Mouse (Mus musculus): Measurements from ENCODE around the gene Ulk4. TPM values are rescaled to one million over a fixed set of nuclear protein-coding genes. Genes with fewer than 3 reads are reported as not detected.
"Not testable (repeated sequence)": the region's sequence is repeated elsewhere in the genome, so short reads cannot be mapped to it uniquely, and the experiment has no call there.

The Ulk4 gene
- polyA plus RNA-seq, 1 experiment from 2014 or later = 167 TPM

DNA sequence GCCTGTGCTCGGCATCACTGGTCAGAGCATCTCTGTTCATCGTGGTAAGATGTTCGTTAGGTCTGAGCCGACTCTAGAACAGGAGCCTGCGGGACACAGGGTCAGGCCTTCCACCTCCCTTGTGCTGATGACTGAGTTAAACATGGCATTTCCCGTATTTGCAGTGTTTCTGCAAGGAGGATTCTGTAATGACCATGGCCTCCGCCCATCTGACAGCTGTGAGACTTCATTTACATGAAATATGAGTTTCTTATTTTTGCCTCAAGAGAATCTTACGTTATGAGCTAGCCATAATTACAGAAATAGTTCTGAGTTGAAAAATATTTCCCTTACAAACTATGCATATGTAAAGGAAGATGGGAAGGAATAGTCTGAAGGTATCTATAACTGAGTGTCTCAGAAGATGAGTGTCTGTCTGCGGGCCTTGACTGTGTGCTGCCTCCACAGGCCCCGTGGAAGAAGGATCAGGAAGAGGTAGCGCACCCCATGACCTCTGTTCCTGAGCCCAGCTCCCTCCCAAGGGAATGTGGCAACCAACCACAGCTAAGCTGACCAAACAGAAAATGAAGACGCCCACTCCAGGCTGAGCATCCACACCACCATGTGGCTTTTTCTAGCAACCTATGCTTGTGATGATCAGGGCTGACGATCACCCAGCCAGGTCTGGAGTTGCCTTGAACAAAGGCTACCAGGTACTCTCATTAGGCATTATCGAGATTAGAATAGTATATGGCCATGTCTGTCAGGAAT lies 212.2 kb downstream of the Ulk4 start:
- no peak overlapping the region for H3K27ac ChIP-seq
- ATAC-seq (ENCODE audit: low FRiP score, low read depth) = no peak
- WGBS = 76% methylated on average over 14 of the region's 14 CpGs

DNA sequence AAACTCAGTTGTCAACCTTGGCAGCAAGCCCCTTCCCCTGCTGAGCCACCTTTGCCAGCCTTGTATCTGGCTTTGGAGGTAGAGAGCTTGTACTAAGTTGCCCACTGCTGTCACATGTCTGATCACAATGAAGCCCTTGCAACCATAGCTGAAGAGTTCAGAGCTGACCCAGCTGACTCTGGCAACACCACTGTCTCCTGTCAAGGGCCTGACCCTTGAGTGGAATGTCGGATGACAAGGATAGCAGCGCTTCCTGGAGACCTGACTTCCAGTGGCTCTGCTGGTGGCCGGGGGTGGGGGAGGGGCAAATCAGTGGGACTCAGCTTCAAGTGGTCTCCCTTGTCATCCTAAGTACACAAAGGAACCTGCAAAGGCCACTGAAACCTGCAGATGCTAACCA lies 214.3 kb downstream of the Ulk4 start:
- Histone ChIP-seq H3K4me3 (no peak overlapping the region), H3K36me3 (no peaks in the 10 kb centered on the region), H3K27ac (no peak overlapping the region), H3K4me2 (replicated peaks) (no peak overlapping the region), H3K9me3 (no peaks in the 10 kb centered on the region), H3K4me1 (peaks cover 29% of the 10 kb centered on the region), H3K9ac (no peak overlapping the region), H3K27me3 (0 out of 2 replicates have a peak, but pooled peaks cover 3% of the 10 kb centered on the region)
- WGBS = 57% methylated on average over 3 of the region's 3 CpGs
- ATAC-seq (ENCODE audit: low FRiP score, low read depth) = no peak

More for the DNA sequence above, 212.2 kb downstream of the Ulk4 start:
- Histone ChIP-seq H3K4me1 (peaks cover 32% of the 10 kb centered on the region), H3K4me2 (replicated peaks) (no peak overlapping the region), H3K36me3 (no peaks in the 10 kb centered on the region), H3K4me3 (no peak overlapping the region), H3K9ac (no peak overlapping the region), H3K9me3 (no peaks in the 10 kb centered on the region), H3K27me3 (0 out of 2 replicates have a peak, but pooled peaks cover 3% of the 10 kb centered on the region)

DNA sequence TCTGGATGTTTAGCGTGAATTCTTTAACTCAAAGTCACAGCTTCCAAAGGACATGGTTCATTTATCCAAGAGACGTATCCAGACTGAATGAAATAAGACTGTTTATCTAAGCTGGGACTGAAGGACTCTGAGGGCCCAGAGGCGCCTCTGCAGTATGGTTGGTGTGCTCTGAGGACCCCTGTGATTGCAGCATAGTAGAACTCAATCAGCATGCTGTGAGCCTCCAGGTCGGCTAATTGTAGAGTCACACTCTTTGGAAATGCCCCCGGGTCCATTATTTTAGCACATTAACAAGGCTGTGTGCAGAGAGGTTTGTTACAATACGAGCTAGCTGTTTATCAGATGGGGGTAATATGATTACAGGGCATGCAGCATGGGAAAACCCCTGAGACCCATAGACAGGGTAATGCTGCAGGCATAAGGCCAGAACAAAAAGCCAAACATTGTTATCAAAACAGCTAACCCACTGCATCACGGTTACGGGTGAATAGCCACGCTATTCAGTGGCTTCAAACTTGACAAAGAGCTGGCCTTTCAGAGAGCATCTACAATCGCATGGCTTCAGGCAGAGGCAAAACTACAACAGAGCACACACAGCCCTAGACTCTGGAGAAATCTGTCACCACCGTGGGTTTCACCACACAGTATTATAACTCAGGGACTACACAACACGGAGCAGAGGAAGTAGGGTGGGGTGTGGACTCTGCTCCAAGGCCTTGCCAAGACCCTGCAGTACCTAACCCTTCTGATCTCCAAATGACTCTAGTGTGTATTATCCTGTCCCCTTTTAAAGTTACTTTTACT lies 215.0 kb downstream of the Ulk4 start:
- ATAC-seq (ENCODE audit: low FRiP score, low read depth) = no peak
- WGBS = 49% methylated on average over 12 of the region's 12 CpGs
- Histone ChIP-seq H3K4me1 (peaks cover 27% of the 10 kb centered on the region), H3K9ac (no peak overlapping the region), H3K9me3 (no peaks in the 10 kb centered on the region), H3K36me3 (no peaks in the 10 kb centered on the region), H3K4me3 (no peak overlapping the region), H3K27me3 (no peaks in the 10 kb centered on the region), H3K4me2 (replicated peaks) (no peak overlapping the region), H3K27ac (no peak overlapping the region)

DNA sequence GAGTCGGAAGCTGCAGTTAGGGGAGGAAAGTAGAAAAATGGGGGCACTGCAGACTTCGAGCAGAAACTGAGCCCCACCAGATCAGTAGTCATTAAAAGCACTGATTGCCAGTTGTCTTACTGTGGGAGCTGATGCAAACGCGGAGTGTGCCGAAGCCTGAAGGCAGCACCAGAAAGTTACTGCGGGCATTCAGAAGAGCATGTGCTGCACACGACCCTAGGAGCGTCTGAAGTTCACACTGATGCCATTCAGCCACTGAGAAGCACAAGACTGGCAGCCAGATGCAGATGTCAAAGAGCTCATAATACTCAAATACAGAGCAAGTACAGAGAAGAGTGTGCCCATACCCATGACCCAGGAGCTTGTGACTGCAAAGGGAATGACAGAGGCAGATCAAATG lies 216.7 kb downstream of the Ulk4 start:
- 66% methylated on average over 8 of the region's 8 CpGs for WGBS
- ATAC-seq (ENCODE audit: low FRiP score, low read depth) = no peak
- H3K27me3 ChIP-seq = no peaks in the 10 kb centered on the region
- no peaks in the 10 kb centered on the region for H3K9me3 ChIP-seq
- no peak overlapping the region for H3K4me3 ChIP-seq
- no peak overlapping the region for H3K27ac ChIP-seq
- no peak overlapping the region for H3K9ac ChIP-seq
- H3K4me2 ChIP-seq (replicated peaks) = no peak overlapping the region
- H3K36me3 ChIP-seq = no peaks in the 10 kb centered on the region
- H3K4me1 ChIP-seq = peaks cover 20% of the 10 kb centered on the region

DNA sequence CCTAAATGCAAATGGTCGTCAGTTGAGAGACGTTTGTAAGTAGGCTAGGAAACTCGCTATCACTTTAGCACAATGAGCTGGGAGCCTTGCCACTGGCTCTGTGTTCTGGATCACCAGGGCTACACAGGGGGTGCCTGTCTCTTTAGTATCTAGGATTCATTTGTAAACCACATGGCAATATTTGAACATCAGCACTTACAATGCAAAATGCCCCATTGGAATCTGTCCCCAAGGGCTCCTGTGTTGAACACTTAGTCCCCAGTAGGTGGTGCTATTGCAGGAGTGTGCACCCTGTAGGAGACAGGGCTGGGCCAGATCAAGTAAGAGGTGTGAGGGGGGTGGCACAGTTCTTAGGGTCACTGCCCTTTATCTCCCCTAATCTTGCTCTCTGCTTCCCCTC lies 217.7 kb downstream of the Ulk4 start:
- H3K27ac ChIP-seq = no peak overlapping the region
- H3K4me3 ChIP-seq = no peak overlapping the region
- no peaks in the 10 kb centered on the region for H3K36me3 ChIP-seq
- no peak for ATAC-seq (ENCODE audit: low FRiP score, low read depth)
- WGBS = 94% methylated on average over 3 of the region's 3 CpGs
- H3K9me3 ChIP-seq = no peaks in the 10 kb centered on the region
- no peak overlapping the region for H3K9ac ChIP-seq
- H3K4me2 ChIP-seq (replicated peaks) = no peak overlapping the region
- peaks cover 15% of the 10 kb centered on the region for H3K4me1 ChIP-seq
- no peaks in the 10 kb centered on the region for H3K27me3 ChIP-seq

DNA sequence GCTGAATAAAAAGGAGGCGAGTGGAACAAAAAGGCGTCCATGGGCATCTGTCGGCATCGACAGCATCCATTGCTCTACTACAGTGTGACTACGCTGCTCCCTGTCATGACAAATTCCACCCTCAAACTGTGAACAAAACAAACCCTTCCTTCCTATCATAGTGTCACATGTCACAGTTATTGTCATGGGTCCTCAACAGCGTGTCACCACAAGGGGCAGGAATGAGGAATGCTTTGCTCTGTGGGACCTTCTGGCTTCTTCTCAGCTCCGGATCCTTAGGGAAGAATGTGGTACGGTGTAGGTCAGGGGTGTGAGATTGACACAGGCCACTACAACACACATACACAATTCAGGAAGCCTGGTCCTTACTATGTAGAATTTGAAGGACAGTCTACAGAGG lies 218.5 kb downstream of the Ulk4 start:
- no peaks in the 10 kb centered on the region for H3K9me3 ChIP-seq
- H3K36me3 ChIP-seq = no peaks in the 10 kb centered on the region
- WGBS = 89% methylated on average over 8 of the region's 8 CpGs
- H3K4me1 ChIP-seq = peaks cover 15% of the 10 kb centered on the region
- H3K27ac ChIP-seq = no peak overlapping the region
- H3K4me2 ChIP-seq (replicated peaks) = no peak overlapping the region
- no peak overlapping the region for H3K4me3 ChIP-seq
- no peak for ATAC-seq (ENCODE audit: low FRiP score, low read depth)
- no peaks in the 10 kb centered on the region for H3K27me3 ChIP-seq
- no peak overlapping the region for H3K9ac ChIP-seq

DNA sequence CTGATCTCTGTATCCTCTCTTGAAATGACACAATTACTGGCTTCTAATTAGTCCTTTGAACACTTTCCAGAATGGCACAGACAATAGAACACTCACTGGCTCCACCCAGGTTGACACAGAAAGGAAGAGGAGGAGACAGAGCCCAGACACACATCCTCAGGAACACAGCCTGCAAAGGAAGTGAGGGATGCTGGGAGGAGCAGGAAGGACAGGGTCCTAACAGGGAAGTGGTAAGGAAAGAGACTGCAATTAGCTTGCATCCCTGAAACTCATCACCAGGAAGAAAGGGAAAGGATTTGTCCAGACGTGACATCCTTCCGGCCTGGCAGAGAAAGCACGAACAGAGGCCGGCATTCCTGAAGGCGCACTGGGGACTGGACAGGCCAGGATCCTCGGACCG lies 218.9 kb downstream of the Ulk4 start:
- ATAC-seq (ENCODE audit: low FRiP score, low read depth) = no peak
- H3K27ac ChIP-seq = no peak overlapping the region
- no peaks in the 10 kb centered on the region for H3K9me3 ChIP-seq
- peaks cover 15% of the 10 kb centered on the region for H3K4me1 ChIP-seq
- no peak overlapping the region for H3K4me3 ChIP-seq
- WGBS = 82% methylated on average over 7 of the region's 7 CpGs
- H3K36me3 ChIP-seq = no peaks in the 10 kb centered on the region
- H3K27me3 ChIP-seq = no peaks in the 10 kb centered on the region
- no peak overlapping the region for H3K4me2 ChIP-seq (replicated peaks)
- no peak overlapping the region for H3K9ac ChIP-seq

DNA sequence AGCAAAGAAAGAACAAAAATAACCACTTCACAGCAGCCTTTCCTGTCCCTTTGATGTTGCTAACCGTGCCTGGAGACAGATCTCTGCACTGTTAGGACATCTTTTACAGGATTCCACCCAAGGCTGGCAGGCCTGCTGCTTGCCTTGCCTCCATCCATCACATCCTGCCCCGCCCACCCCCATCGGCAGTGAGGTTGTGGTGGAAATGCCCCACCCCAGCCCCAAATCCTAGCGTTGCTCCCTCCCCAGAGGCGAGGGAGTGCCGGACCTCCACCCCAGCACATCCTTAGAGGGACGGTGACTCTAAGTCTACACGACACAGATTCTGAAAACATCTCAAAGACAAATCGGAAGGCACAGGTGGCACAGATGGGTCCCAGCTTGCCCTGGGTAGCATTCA lies 219.6 kb downstream of the Ulk4 start:
- 0 out of 2 replicates have a peak, but pooled peaks cover 5% of the 10 kb centered on the region for H3K9me3 ChIP-seq
- H3K9ac ChIP-seq = no peak overlapping the region
- H3K4me1 ChIP-seq = peaks cover 15% of the 10 kb centered on the region
- no peak overlapping the region for H3K4me2 ChIP-seq (replicated peaks)
- H3K36me3 ChIP-seq = no peaks in the 10 kb centered on the region
- H3K4me3 ChIP-seq = no peak overlapping the region
- WGBS = 33% methylated on average over 9 of the region's 9 CpGs
- no peak overlapping the region for H3K27ac ChIP-seq
- no peak for ATAC-seq (ENCODE audit: low FRiP score, low read depth)
- no peaks in the 10 kb centered on the region for H3K27me3 ChIP-seq

DNA sequence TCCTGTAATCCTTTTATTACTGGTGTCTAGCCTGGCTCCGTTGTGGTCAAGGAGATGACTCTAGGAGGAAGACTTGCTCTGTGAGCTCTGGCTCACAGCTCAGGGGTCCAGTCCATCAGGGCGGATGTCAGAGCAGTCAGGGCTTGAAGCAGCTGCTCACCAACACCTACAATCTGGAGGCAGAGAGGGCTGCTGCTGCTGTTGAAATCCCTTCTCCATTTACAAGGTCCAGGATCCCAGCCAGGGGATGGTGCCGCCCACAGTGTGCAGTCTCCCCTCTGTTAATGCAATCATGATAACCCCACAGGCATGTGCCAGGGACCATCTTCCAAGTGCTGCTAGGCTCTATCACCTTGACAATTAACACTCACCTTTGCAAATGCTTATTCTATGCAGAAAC lies 220.5 kb downstream of the Ulk4 start:
- Histone ChIP-seq H3K27me3 (no peaks in the 10 kb centered on the region), H3K4me1 (peaks cover 6% of the 10 kb centered on the region; the same call in 1 of the 2 replicates), H3K36me3 (no peaks in the 10 kb centered on the region), H3K4me2 (replicated peaks) (no peak overlapping the region), H3K9me3 (0 out of 2 replicates have a peak, but pooled peaks cover 5% of the 10 kb centered on the region), H3K27ac (no peak overlapping the region), H3K9ac (no peak overlapping the region), H3K4me3 (no peak overlapping the region)
- ATAC-seq (ENCODE audit: low FRiP score, low read depth) = no peak
- 68% methylated on average over 3 of the region's 3 CpGs for WGBS

DNA sequence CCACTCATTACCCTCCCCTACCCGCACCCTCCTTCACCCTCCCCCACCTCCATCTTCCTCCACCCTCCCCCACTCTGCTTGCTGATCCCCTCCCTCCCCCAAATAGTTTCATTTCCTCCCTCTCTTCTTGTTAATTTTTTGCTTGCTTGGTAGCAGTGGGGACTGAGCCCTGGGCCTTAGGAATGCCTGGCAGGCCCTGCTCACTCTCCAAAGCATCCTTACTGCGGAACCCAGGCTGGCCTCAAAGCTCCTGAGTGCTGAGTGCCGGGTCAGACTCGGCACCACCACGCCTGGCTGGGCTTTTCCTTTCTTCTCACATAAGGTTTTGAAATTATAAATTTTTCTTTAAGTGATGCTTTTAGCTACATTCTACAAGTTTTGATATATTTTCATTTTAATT lies 221.0 kb downstream of the Ulk4 start:
- Histone ChIP-seq H3K9me3 (0 out of 2 replicates have a peak, but pooled peaks cover 5% of the 10 kb centered on the region), H3K27me3 (no peaks in the 10 kb centered on the region), H3K4me2 (replicated peaks) (no peak overlapping the region), H3K4me1 (peaks cover 6% of the 10 kb centered on the region; the same call in 1 of the 2 replicates), H3K9ac (no peak overlapping the region), H3K4me3 (no peak overlapping the region), H3K27ac (no peak overlapping the region), H3K36me3 (no peaks in the 10 kb centered on the region)
- ATAC-seq (ENCODE audit: low FRiP score, low read depth) = no peak
- 68% methylated on average over 5 of the region's 5 CpGs for WGBS

DNA sequence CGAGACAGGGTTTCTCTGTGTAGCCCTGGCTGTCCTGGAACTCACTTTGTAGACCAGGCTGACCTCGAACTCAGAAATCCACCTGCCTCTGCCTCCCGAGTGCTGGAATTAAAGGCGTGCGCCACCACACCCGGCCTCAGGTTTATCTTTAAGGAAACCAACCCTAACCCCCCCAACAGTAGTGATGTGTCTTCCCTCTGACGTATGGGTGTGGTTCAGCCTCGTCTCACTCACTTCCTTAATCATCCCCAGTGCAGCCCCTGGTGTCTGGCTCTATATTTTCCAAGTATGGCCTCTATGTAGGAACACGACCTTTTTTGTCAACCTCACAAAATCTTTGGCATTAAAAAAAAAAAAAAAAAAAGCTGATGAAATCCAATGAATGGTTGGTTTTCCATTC lies 231.3 kb downstream of the Ulk4 start:
- not testable (repeated sequence) for H3K27ac ChIP-seq; H3K36me3 ChIP-seq; H3K4me3 ChIP-seq; H3K4me2 ChIP-seq (replicated peaks); H3K27me3 ChIP-seq; H3K4me1 ChIP-seq; ATAC-seq (ENCODE audit: low FRiP score, low read depth); H3K9ac ChIP-seq; H3K9me3 ChIP-seq
- 67% methylated on average over 9 of the region's 9 CpGs for WGBS

DNA sequence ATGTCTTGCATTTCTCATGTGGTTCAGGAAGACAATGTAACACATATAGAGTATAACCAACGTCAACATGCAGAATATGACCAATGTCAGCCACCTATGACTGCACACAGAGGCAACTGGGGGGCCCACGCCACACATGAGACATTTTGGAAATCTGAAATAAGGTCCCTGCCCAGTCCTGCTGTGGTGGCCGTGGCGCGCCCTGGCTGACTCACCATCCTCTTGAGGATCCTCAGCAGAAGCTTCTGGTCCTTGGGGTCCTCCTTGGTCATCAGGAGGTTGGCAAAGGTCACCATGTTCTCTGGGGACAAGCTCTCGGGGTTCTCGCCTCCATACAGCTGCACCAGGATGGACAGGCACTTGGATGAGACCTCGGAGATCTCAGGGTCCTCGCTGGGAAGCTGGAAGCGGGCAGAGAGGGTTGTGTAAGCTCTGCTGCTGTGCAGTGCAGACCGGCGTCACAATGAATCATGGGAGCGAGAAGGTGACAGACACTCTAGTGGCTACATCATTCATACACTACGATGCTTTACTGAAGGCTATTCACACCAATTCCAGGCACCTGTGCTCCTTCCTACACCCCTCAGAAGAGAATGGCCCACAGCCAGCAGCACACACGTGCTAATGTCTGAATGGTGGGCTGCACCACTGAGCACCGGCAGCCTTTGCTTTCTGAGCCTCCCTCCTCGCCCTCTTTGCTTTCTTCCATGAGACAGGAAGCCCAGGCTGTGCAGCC lies 232.4 kb downstream of the Ulk4 start:
- Histone ChIP-seq H3K27ac (no peak overlapping the region), H3K27me3 (no peaks in the 10 kb centered on the region), H3K4me3 (no peak overlapping the region), H3K4me2 (replicated peaks) (no peak overlapping the region), H3K9me3 (no peaks in the 10 kb centered on the region), H3K9ac (no peak overlapping the region), H3K36me3 (no peaks in the 10 kb centered on the region), H3K4me1 (peaks cover 9% of the 10 kb centered on the region)
- WGBS = 65% methylated on average over 17 of the region's 17 CpGs
- ATAC-seq (ENCODE audit: low FRiP score, low read depth) = peak; percentile 24; the same call in 1 of the 2 replicates

Data from limb, embryonic 13.5 days (tissue).